Mouse (Mus musculus) skeletal muscle tissue, adult 2 months (tissue): ENCODE measurements around the gene Git2.

ENCODE experiments used
- DNase-seq: peaks from one replicate; pipeline ENCODE4 v3.0.0-alpha.2; 2012; ENCODE audit warnings: low read depth, low spot score

Gene Git2

DNA sequence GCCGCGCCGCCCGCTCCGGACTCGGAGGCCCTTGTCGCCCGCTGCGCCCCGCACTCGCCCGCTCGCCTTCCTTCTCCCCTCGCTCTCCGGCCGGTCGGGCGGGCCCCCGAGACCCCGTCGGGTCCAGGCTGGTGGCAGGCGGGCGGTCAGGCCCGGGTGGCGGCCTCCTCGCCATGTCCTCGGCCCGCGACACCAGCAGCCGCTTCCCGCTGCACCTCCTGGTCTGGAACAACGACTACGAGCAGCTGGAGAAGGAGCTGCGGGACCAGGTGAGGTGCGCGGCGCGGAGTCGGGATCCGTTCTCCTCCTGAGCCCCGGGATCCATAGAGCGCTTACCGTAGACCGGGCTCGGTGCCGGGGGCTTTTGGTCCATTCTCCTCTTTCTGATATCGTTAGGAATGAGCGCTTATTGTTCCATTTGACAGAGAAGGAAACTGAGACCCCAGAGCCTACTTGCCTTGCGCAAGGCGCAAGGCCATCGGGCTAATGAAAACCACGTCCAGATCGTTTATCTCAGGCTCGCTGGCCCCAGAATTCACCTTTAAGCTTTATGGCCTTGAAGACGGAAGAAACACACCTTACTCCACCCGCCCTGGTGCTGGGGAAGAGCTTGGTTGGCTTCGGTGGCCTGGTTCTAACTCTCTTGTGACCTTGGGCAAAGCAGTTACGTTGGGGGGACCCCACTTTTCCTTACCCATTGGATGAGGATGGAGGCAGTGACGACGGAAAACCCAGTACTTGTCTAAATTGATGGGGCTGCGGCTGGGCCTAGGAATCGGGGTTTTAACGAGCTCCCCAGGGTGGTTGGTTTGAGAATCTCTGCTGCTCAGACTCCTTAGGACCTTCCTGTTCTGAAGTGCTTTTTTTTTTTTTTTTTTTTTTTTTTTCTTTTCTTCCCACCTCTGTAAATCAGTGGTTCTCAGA lies at the start of gene Git2:
Git2 (minus strand) TSS at position 462 of the 924 bp plus-strand sequence.
- DNase-seq = no peak

DNA sequence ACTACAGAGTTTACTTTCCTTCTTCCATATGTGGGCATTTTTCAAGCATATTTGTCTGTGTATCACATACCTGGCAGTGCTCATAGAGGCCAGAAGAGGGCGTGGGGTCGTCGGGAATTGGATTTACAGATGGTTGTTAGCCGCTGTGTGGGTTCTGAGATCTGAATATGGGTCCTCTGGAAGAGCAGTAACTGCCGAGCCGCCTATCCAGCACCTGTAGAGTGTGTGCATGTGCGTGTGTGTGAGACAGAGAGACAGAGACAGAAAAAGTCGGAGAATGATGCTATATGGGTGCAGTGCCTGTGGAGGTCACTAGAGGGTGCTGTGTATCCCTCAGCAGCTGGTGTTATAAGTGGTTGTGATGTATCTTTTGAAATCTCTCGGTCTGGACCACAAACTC lies 48.9 kb upstream of the Git2 start:
- DNase-seq = no peak

DNA sequence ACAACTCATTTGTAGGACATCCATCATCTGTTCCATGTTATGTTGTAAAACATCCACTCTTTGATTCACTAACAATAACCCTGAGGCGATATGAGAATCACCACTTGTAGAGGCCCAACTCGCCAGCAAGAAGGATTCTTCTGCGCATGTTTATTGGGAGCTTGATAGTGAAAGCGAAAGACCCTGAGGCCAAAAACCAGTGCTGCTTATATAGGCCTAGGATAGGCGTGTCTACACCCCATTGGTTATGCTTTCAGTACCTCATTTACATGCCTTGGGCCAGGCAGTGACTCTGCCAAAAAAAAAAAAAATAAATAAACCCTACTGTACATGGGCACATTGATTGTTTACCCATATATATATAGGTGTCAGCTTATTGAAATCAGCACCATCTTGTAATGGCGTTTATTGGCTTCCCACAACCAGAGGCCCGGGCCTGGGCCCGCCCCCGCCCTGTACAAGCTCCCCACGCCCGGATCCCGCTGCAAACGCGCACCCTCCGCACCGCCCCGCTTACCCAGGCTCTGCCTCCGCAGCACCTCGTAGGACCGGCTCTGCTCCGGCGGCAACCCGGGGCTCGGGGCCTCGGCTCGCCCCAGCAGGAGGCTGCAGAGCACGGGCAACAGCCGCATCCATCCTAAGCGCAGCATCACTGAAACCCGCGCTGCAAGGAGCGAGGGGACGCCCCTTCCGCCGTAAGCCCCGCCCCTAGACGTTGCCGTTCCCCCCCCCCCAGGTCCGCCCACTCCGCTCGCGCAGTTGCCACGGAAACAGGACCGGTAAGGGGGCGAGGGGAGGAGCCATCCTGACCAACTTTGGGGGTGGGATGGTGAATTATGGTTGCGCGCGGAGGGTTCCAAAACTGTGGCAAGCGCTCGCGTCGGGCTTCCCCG lies 47.7 kb upstream of the Git2 start, which contains the start of gene 1500011B03Rik:
1500011B03Rik (minus strand) TSS at position 673 of the 893 bp plus-strand sequence.
- DNase-seq = no peak

DNA sequence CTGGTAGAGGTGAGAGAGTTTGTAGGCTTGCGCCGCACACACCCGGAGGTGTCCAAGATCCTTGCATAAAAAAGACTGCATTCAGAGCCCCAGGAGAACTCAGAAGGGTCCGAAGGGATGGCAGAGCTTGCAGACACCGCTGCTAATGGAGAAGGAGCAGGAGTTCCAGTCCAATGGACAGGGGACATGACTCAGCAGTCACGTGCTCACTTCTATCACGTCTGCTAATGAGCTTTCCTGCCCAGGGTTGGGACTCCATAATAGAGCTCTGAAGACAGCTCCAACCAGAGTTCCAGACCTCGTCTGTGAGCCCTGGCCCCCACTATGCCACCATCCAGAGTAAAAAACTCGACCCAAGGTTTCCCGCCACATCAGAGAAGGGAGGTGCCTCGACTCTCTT lies 42.8 kb upstream of the Git2 start:
- DNase-seq = no peak

DNA sequence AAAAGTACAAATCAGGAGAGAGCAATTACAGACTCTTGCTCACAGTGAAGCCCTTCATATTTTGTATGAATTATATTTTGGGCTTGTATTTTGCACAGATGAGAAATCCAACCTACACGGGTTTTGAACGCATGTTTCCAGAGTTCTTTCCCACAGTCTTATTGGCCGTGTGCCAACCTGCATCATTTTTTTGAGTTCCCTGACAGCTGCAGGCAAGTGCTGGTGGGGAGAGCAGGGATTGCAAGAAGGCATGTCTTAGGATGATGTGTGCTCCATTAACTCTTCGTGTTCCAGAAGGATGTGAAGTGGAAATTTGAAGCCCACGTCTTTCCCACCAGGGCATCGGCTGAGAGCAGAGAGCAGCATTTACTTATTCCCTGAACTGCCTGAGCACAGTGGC lies 41.3 kb upstream of the Git2 start:
- DNase-seq = no peak

DNA sequence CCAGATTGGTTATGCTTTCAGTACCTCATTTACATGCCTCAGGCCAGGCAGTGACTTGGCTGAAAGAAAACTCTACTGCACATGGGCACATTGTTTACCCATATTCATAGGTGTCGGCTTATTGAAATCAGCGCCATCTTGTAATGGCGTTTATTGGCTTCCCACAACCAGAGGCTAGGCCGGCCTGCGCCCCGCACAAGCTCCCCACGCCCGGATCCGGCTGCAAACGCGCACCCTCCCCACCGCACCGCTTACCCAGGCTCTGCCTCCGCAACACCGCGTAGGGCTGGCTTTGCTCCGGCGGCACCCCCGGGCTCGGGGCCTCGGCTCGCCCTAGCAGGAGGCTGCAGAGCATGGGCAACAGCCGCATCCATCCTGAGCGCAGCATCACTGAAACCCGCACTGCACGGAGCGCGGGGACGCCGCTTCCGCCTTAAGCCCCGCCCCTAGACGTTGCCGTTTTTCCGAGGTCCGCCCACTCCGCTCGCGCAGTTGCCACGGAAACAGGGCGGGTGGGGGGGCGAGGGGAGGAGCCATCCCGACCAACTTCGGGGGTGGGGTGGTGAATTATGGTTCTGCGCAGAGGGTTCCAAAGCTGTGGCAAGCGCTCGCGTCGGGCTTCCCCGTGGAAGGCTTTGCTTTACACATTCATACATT lies 38.3 kb upstream of the Git2 start:
- DNase-seq = peak; percentile 55

DNA sequence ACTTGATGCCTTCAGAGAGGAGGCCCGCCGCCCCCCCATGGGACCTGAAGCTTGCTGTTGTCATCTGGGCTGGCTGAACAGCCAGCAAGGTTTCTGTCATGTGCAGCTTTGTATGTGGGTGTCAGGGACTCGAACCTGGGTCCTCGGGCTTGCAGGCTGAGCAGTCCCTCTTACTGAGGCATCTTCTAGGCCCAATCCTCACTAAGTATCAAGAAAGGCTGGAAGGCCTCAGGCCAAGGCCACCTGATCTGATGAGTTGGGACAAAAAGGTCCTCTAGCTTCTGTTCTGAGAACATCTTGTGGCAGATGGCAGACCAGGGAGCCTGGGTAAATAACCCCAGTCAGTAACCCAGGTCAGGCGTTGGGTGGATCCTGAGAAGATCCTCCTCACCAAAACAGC lies 34.5 kb upstream of the Git2 start:
- DNase-seq = no peak

DNA sequence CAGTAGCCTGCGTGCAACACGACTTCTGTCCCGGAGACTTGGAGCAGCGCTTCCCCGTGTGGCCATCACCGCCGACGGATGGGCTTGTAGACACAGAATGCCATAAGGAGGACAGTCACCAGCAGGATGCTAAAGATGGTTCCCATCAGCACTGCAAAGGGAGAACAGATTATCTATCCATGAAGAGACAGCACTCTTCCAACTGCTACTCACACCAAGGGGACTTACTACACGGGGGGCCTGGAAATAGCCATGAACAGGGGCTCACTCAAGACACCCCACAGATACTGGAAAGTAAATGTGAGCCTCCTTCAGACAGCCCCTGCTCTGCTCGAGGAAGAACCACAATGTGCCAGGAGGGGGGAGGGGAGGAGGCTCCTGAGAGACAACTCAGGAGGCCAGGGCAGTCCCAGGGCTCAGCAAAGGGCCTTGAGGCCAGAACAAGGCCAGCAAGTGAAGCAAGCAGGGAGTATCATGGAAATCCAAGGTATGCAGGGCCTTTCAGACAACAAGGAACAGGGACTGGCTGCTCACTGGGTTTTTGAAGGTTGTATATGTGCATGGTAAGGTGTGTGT lies 34.0 kb upstream of the Git2 start:
- no peak for DNase-seq

DNA sequence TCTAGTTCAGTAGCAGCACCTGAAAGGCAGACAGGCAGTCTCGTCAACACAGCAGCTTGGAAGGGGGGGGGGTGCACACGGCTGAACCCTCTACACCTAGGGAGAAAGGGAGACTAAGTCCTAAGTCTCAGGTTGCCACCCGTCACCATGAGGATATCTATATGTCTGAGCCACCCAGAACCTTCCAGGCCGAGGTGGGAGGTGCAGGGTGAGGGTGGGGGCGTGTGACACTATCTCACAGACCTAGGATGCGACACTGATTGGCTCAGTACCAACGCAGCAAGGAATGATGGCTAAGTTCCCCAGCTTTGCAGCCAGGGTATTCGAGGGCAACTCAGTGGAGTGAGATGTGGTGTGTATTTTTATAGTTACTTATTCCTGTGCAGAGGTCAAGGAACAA lies 33.1 kb upstream of the Git2 start:
- no peak for DNase-seq

DNA sequence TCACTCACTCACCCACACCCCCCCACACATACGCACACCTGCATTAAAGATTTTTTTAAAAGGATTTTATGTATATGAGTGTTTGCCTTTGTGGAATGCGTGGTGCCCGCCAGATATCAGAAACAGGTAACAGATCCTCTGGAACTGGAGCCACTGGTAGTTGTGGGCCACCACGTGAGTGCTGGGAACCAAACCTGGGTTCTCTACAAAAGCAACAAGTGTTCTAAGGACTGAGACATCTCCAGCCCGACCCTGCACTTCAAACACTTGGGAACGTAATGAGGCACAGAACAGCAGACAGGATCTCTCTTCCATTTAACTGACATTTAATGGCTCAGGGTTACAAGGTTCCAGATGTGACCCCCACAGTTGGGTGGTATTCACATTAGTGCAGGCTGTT lies 32.6 kb upstream of the Git2 start:
- DNase-seq = no peak

DNA sequence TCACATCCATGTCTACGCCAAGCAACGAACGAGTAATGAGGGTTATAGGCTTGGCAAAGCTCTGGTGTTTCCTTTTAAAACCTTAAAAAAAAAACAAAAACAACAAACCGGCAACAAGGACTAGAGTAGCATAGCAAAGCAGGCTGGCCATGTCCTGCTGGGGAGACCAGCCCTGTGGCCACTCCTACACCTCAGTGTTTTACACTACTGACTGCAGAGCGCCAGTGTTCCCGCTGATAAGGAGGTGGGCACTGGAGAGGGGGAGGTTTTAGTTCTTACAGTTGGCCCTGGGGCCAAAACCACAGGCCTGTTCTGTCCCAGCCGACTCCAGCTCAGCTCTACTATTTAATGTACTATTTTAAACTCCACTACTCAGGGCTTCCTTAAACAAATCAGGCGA lies 32.2 kb upstream of the Git2 start:
- DNase-seq = no peak

DNA sequence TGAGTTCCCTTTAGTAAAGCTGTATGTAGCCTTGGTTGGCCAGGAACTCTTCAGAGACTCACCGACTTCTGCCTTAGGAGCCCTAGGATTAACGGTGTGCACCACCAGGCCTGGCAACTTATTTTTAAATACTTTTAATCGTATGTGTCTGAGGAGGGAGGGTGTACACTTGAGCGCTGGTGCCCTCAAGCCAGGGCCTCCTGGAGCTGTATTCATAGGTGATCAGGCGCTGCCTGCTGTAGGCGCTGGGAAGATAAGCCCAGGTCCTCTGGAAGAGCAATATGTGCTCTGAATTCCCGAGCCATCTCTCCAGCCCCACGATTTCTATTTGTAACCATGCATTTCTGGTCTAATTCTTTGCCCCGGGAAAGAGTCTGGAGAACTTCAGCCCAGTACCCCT lies 31.7 kb upstream of the Git2 start:
- no peak for DNase-seq

DNA sequence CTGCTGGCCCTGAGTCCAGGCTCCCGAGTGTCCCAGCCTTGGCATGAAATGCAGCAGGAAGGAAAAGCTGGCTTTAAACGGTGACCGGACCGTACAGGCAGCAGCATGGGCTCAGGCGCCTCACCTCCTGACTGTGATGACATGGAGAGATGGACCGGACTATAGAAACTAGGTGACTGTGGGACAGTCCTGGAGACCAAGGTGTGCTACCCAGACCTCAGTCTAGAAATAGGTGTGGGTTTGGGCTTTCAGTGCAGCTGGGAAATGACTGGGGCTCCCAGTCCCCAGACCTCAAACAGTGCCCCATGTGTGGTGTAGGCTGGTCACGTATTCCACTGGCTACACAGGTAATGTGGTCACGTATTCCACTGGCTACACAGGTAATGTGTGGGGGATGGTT lies 31.3 kb upstream of the Git2 start:
- no peak for DNase-seq

DNA sequence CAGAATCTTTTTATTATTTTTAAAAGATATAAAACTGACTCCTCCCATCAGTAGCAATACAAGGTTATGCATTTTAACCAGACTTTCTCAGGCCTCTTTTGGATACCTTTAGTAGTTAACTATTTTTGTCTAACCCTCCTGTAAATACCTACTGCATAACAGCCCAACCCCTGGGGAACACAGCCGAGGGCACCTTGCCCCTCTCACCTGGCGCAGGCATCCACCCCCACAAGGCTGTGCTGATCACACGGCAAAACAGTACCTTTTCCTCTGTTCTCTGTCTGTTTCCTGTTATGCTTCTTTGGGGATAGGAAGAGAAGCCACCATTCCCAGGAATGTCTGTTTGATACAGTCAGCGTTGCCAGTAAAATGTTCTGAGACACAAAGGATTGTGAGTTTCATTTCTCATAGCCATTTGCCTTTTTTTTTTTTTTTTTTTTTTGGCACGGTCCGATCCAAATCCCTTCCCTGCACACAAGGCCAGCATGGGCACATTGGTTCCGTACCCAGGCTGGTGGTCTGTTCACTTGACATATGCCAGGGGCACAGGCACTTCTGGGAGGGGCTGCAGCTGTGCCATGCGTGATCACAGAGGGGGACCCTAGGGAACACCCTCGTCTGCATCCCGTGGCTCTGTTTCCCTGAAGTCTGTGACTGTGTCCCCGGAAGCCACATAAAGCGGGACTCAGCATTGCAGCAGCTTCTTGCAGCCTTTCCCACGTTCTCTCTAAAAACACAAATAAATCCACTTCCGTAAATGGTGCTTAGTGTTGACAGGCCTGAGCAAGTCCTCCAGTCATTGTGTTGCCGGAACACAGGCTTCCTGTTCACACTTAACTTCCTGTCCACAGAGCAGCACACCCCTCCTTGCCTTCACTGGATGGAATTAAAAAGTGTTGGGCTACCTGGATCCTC lies 30.4 kb upstream of the Git2 start:
- DNase-seq = no peak

DNA sequence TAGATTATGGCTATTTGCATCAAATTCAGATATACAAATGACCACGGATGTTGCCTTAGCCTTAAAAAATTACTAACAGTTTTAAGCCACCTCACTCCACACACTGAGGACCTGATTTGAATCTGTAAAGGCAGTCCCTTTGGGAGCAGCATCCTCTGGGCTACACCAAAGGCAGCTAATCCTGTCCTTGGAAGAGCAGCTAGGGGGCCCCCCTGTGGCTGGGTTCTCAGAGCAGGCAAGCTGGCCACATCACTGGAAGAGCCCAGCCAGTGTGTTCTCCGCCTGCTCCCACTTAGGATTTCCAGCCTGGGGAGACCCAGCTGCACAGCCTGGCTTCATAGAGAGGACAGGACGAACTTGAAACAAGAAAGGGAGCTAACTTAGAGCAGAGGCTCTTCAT lies 29.6 kb upstream of the Git2 start:
- no peak for DNase-seq

DNA sequence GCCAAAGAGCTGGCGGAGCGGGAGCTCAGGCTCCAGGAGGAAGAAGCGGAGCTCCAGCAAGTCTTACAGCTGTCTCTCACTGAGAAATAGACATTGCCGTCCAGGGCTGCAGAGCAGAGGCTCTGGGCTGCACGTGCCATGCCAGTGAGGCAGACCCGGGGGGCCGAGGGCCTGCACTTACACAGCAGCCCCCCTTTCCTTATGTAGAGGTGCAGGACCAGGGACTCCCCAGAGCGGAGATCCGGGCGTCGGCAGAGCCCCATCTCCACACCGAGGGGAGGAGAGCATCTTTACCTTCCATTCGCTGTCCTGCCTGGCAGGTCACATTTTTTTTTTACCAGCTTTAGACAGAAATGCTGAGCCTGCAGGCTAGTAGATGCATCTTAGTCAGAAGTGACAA lies 29.0 kb upstream of the Git2 start:
- DNase-seq = no peak

DNA sequence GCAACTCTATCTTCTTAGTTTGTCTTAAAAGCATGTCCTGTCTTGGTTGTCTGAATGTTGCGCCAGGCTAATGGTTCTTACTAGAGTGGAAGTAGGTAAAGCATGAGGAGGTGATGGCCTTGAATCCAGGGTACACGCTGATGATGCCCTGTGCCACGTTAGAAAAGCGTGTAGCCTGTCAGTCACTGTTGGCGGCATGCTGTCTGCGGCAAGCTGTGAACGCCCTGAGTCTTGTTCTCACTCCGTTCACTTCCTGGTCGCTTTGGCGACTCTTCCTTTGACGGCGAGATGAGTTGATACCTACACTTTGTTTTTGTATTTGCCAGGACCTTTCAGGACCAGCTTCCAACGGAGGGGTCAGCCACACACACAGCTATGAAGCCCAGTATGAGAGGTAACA lies 27.9 kb upstream of the Git2 start:
- DNase-seq = no peak

DNA sequence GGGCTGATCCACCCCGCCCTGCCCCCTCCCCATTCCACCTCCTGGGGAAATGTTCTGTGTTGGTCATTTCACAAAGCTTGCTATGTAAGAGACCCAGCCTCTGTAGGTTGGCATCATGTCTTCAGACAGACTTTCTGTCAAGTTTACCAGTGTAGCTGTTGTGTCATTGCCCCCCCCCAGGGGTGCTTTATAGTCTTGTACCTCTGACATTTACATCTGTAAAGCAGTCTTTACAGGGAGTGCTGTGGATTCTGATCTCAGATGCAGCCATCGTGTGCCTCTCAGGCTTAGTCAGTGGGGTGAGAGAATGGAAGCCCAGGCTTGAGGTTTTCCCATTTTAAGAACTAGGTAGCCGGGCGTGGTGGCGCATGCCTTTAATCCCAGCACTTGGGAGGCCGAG lies 26.5 kb upstream of the Git2 start:
- DNase-seq = no peak

DNA sequence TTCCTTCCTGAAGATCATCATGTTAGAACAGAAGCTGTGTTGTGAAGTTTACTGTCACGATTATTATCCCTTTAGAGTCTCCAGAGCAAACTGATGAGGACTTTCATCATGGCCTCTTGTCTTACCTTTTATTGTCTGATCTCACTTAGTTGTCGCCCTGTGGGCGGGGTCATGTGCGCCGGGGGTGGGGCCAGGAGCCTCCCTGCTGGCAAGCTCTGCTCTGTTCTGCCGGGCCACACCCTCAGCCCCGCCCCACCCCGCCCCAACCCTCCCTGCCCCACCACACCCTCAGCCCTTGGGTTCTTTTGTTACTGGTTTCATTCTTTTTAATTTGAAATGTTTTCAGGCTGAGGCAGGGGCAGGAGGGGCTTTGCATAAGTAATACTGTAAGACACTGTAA lies 25.7 kb upstream of the Git2 start:
- no peak for DNase-seq

DNA sequence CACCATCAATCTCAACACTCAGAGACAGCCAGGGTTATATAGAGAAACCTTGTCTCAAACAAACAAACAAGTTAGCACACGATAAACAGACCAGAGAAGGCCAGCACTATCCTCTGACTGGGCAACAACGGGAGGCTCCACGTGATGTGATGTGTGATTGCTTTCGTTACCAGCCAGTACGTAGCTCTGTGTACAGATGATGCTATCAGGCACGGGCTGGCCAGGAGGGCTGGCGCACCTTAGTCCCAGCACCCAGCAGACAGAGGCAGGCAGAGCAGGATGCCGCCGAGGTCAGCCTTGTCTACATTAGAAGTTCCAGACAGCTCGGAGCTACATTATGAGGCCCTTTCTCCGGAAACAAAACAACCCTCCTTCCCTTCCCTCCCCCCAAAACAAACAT lies 24.5 kb upstream of the Git2 start:
- DNase-seq = no peak

DNA sequence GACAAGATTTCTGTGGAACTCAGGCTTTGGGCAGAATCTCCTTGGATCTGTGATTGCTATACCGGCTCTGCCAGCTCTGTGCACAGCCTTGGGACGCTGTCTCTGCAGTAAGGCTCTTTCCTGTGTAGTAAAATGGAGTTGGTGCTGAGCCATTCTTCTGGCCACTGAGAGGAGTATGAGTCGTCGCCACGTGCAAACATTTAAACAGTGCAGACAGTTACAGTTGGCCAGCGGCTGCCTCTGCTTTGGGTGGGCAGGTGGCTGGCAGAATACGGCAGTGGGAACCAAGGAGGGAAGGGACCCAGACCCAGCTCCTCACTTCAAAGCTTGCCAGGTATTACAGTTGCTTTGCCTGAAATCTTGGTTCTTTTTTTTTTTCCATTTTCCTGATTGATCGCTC lies 21.9 kb upstream of the Git2 start:
- DNase-seq = no peak
